Mouse (Mus musculus): ENCODE results near the gene Rxfp4.

DNA sequence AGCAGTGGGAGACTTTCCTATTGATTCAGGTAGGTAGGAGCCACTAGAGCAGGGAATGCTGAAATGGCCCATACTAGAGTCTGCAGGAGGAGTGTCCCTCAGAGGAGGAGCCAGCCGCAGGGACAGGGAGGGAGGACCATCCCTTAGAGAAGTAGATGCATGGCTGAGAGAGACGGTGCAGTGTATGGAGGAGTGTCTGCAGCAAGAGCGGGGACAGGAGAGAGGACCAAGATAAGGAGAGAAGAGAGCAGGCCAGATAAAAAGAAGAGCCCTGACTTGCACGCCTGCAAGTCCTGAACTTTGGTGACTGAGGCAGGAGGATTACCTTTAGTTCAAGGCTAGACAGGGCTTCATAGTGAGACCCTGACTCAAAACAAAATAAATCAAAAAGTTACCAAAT, 25.8 kb downstream of the Rxfp4 start:
- TF ChIP-seq CTCF (IDR thresholded peaks at IDR 0.05; ENCODE audit: low read depth) = no peak
- TF ChIP-seq EP300 (IDR thresholded peaks at IDR 0.05; ENCODE audit: low read depth) = no peak
